Mouse (Mus musculus) spleen, adult 2 months (tissue): ENCODE measurements around the gene Cdc7.

ENCODE experiments used
- CTCF ChIP-seq: fragments of 200-500 bp; IDR thresholded peaks from 2 replicates; pipeline ENCODE4 v1.5.1; 2011; ENCODE audit warnings: mild to moderate bottlenecking, inconsistent platforms; ENCODE audit not compliant: insufficient read depth, insufficient read length, insufficient replicate concordance; ENCODE audit errors: extremely low read depth
- POLR2A ChIP-seq: fragments of 200-500 bp; IDR thresholded peaks from 2 replicates; pipeline ENCODE4 v1.6.1; 2011; ENCODE audit warnings: low read depth, low read length, inconsistent platforms

- TF ChIP-seq CTCF, result no peak
- TF ChIP-seq POLR2A, result no peak
Observed at GRCm38 (mm10) chr5:106966443-106966842, 2.3 kb downstream of the Cdc7 start.
